Mouse (Mus musculus): ENCODE measurements around the gene Fam217a. TPM values are rescaled to one million over a fixed set of nuclear protein-coding genes. Genes with fewer than 3 reads are reported as not detected.
A peak's percentile ranks its signal among the peaks of the same experiment; 100 is the strongest.
"Not testable (repeated sequence)": the region's sequence is repeated elsewhere in the genome, so short reads cannot be mapped to it uniquely, and the experiment has no call there.

Gene Fam217a
- polyA plus RNA-seq, 1 experiment: not detected

DNA sequence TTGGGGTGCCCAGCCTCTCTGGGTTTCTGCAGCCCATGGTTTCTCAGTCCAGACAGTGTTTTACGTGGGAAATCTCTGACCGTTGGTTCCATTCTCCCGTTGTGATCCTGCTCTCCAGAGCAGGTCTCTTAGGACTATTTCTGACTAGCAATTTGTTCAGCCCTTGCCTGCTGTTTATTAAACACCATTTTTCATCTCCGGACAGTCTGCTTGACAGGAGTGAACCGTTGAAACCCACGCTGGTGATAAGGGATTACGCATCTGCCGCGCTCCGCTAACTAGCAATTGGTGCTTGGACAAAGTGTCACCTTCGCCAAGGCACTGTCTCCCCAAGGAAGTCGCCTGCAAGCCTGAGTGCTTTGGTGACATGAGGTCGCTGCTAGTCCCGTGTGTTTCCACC lies 40.3 kb upstream of the Fam217a start:
- no peak for TF ChIP-seq SRF (IDR thresholded peaks at IDR 0.05; ENCODE audit: control insufficient read depth, insufficient read length, low read depth)

DNA sequence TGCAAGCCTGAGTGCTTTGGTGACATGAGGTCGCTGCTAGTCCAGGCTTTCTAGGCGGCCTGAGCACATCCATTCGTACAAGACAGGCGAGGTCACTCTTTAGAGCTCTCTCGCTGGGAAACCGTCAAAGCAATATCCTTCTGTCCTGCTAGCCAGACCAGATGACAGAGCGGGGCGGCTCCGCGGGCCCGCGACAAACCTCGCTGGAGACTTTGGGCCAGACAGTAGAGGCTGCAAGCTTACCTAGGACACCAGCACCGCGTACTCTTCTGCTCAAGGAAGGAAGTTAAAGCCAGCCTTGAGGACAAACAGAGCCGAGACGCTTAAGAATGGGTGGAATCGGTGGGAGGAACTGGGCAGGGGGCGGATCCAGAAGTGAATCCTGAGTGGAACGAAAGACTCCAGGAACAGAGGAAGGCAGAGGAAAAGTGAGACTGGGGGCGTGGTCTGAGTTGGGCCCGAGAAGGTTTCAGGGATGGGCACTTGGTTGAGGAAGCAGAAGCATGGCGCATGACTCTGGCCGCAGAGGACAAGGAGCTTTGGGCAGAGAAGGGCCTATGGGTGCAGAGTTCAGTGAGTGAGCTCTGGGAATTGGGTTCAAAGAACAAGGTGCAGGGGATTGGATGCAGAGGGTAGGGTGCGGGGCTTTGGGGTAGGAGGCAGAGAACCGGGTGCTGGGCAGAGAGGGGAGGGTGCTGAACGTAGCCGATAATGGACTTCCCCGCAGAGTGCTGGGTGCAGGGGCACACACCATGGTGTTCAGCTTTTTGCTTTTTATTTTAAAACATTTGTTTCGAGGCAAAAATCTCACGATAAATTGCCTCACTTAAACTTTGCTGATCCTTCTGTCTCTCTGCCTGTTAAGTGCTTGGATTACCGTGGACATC lies 39.6 kb upstream of the Fam217a start, which contains the start of gene Eci3:
TSS of gene Eci3 (minus strand) at position 300 of the 887 bp plus-strand sequence.
- no peaks in the 10 kb centered on the region for H3K27me3 ChIP-seq (ENCODE audit: control insufficient read depth, insufficient read depth, insufficient read length)
- H3ac ChIP-seq (ENCODE audit: control insufficient read depth, insufficient read length): no peak within 1 kb of the TSS
- peak within 1 kb of the TSS; percentile 12 for H3K4me2 ChIP-seq (ENCODE audit: low read depth)
- H3K36me3 ChIP-seq (ENCODE audit: control insufficient read depth, insufficient read depth): no peaks in the 10 kb centered on the region
- H3K79me2 ChIP-seq (ENCODE audit: control insufficient read depth, insufficient read depth): no peaks in the 10 kb centered on the region
- TF ChIP-seq MYOG (IDR thresholded peaks at IDR 0.05; ENCODE audit: control insufficient read depth in 1 of 3, insufficient read depth in 1 of 3, insufficient read length in 2 of 3, low read depth in 2 of 3): no peak
- no peak within 1 kb of the TSS for H3K4me3 ChIP-seq

More for the DNA sequence above, 40.3 kb upstream of the Fam217a start:
- Histone ChIP-seq H3ac (ENCODE audit: control insufficient read depth, insufficient read length) (no peak overlapping the region), H3K27me3 (ENCODE audit: control insufficient read depth, insufficient read depth, insufficient read length) (no peaks in the 10 kb centered on the region), H3K4me2 (ENCODE audit: low read depth) (no peak overlapping the region), H3K36me3 (ENCODE audit: control insufficient read depth, insufficient read depth) (no peaks in the 10 kb centered on the region), H3K4me3 (no peak overlapping the region), H3K79me2 (ENCODE audit: control insufficient read depth, insufficient read depth) (no peaks in the 10 kb centered on the region)

DNA sequence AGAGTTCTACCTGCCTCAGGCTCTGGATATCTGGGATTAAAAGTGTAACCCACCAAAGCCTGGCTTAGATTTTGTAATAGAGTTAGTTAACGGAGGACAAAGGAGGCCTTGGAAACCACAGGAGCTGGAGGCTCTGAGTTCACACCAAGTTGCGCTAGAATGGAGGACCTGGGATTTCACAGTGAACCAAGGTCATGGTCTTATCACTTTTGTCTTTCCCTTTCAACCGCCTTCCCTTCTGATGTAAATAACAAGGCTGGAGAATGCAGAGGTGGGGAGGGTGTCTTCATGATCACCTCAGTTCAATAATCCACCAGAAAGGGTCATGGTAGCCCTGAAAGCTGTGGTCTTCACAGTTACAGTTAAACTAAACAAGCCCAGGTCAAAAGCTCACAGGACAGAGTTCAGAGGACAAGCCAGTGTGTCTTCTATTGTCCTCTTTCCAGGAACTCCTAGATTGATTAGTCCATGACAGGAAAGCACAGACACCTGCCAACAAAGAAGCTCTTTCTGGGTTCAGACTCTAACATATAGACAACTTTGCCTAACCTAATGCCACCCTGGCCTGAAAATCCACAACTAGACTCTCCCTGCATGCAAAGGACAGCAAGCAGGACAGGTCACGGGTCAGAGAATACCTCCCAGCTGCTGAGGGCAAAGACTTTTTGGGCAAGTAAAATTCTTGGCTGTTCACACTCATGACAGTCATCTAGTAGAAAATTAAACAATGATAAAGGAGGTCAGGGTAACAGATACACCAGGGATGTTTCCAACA lies 37.1 kb upstream of the Fam217a start:
- Histone ChIP-seq H3K4me2 (ENCODE audit: low read depth) (no peak overlapping the region), H3ac (ENCODE audit: control insufficient read depth, insufficient read length) (no peak overlapping the region), H3K27me3 (ENCODE audit: control insufficient read depth, insufficient read depth, insufficient read length) (no peaks in the 10 kb centered on the region), H3K4me3 (no peak overlapping the region), H3K79me2 (ENCODE audit: control insufficient read depth, insufficient read depth) (no peaks in the 10 kb centered on the region), H3K36me3 (ENCODE audit: control insufficient read depth, insufficient read depth) (no peaks in the 10 kb centered on the region)
- TF ChIP-seq POLR2AphosphoS2 (IDR thresholded peaks at IDR 0.05; ENCODE audit: insufficient read length, low read depth): no peak
- no peak for TF ChIP-seq REST (IDR thresholded peaks at IDR 0.05; ENCODE audit: insufficient read depth, insufficient read length)
- no peak for TF ChIP-seq TCF3 (IDR thresholded peaks at IDR 0.05; ENCODE audit: insufficient read length, low read depth)
- TF ChIP-seq POLR2A (IDR thresholded peaks at IDR 0.05; ENCODE audit: insufficient read length, low read depth): no peak
- TF ChIP-seq MYOD1 (IDR thresholded peaks at IDR 0.05; ENCODE audit: control insufficient read depth in 1 of 3, insufficient read length in 2 of 3, low read depth in 2 of 3): no peak
- TF ChIP-seq SRF (IDR thresholded peaks at IDR 0.05; ENCODE audit: control insufficient read depth, insufficient read length, low read depth): no peak
- TF ChIP-seq USF1 (IDR thresholded peaks at IDR 0.05; ENCODE audit: low read depth): no peak

DNA sequence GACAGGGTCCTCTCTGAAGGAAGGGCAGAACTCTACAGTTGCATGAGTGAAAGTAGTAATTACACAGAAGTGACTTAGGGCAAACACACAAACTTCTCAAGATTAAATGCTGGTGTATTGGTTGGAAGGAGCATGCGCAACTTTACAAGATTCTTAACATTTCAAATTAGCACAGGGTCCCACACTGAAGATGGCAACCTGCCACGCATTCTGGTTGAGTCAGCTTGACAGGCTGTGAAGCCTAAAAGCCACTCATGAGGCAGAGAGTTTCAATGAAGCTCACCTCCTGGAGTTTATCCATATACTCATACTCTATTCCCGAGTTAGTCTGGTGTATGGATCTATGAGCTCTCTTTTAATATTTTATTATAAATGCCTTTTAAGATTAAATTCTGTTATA lies 34.0 kb upstream of the Fam217a start:
- H3K27me3 ChIP-seq (ENCODE audit: control insufficient read depth, insufficient read depth, insufficient read length); H3K4me3 ChIP-seq; H3K4me2 ChIP-seq (ENCODE audit: low read depth); H3K79me2 ChIP-seq (ENCODE audit: control insufficient read depth, insufficient read depth); H3ac ChIP-seq (ENCODE audit: control insufficient read depth, insufficient read length); H3K36me3 ChIP-seq (ENCODE audit: control insufficient read depth, insufficient read depth): not testable (repeated sequence)

DNA sequence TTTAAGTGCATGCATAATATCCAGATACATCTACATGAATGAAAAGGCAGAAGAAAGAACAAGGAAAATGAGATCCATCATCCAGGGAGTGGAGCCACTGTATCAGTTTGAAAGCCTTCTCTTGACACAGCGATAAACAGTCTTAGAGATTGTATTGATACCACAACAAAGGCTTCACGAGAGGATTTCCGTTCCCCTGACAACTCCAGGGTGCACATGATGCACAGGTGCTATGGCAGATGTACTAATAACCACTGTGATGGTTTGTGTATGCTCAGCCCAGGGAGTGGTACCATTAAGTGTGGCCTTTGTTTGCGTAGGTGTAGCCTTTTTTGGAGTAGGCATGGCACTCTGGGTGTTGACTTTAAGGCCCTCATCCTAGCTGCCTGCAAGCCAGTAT lies 32.8 kb upstream of the Fam217a start:
- Histone ChIP-seq H3K4me2 (ENCODE audit: low read depth) (no peak overlapping the region), H3K4me3 (no peak overlapping the region), H3K36me3 (ENCODE audit: control insufficient read depth, insufficient read depth) (no peaks in the 10 kb centered on the region), H3K79me2 (ENCODE audit: control insufficient read depth, insufficient read depth) (no peaks in the 10 kb centered on the region), H3ac (ENCODE audit: control insufficient read depth, insufficient read length) (no peak overlapping the region), H3K27me3 (ENCODE audit: control insufficient read depth, insufficient read depth, insufficient read length) (no peaks in the 10 kb centered on the region)
- TF ChIP-seq SRF (IDR thresholded peaks at IDR 0.05; ENCODE audit: control insufficient read depth, insufficient read length, low read depth): no peak
- no peak for TF ChIP-seq MYOG (IDR thresholded peaks at IDR 0.05; ENCODE audit: control insufficient read depth in 1 of 3, insufficient read depth in 1 of 3, insufficient read length in 2 of 3, low read depth in 2 of 3)
- no peak for TF ChIP-seq POLR2A (IDR thresholded peaks at IDR 0.05; ENCODE audit: insufficient read length, low read depth)
- TF ChIP-seq E2F4 (IDR thresholded peaks at IDR 0.05; ENCODE audit: insufficient read depth): no peak
- TF ChIP-seq POLR2AphosphoS2 (IDR thresholded peaks at IDR 0.05; ENCODE audit: insufficient read length, low read depth): no peak
- no peak for TF ChIP-seq MAX (IDR thresholded peaks at IDR 0.05; ENCODE audit: low read depth)
- TF ChIP-seq REST (IDR thresholded peaks at IDR 0.05; ENCODE audit: insufficient read depth, insufficient read length): no peak
- TF ChIP-seq MYOD1 (IDR thresholded peaks at IDR 0.05; ENCODE audit: control insufficient read depth in 1 of 3, insufficient read length in 2 of 3, low read depth in 2 of 3): no peak

DNA sequence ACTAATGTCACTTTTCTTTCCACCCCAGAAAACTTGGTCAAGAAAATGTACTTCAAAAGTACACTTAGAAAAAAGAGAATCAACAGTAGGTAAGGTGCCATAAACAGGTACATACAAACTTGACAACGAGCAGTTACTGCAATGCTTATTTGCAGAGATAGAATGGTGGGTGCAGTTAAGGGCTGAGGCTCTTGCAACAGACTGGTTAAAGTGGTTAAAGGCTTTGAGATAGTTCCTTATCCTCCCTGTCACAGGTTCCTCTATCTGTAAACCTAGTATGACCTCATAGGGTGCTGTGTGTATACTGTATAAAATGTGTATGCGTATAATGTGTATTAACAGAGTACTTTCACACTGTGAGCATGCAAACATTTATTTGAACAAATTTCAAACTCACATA lies 27.3 kb upstream of the Fam217a start:
- not testable (repeated sequence) for H3K4me2 ChIP-seq (ENCODE audit: low read depth); H3K4me3 ChIP-seq; H3ac ChIP-seq (ENCODE audit: control insufficient read depth, insufficient read length); H3K36me3 ChIP-seq (ENCODE audit: control insufficient read depth, insufficient read depth); H3K79me2 ChIP-seq (ENCODE audit: control insufficient read depth, insufficient read depth); H3K27me3 ChIP-seq (ENCODE audit: control insufficient read depth, insufficient read depth, insufficient read length)
